In the genomic region with DNA sequence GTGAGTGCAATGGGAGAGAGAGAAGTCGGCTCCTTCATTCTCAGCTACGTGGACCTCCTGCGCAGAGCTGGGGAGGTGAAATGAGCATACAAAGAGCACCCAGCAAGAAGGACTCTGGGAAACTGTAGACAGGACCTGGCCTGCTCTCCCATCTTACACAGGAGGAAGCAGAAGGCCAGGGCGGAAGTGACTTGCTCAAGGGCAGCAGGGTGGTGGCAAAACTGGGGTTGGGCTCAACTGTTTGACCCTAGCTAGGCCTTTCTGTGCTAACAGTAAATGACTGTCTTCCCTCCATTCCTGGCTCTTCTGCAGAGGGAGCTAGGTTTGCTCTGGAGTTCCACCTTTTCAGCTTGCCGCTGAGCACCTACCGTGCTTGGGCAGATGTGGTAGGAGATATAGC, we compare ENCODE assay signal across 12 mouse cellular contexts. TPM values are rescaled to one million over a fixed set of nuclear protein-coding genes. Genes with fewer than 3 reads are reported as not detected.
A peak's percentile ranks its signal among the peaks of the same experiment; 100 is the strongest.
DNase-seq lines count a peak whose midpoint lies in the region; ATAC-seq and TF ChIP-seq lines count a peak whose summit lies in the region.
"Had no signal": no experiment of that assay in that cellular context is flagged by ENCODE, and none has a peak within 500 bp of the region (broad histone marks: within the 10 kb centered on the region; RNA-seq: fewer than 3 reads in every experiment).

No protein-coding gene starts in this region.

- no peak for DNase-seq in layer of hippocampus, adult 2 months (ENCODE audit: low spot score in 2 of 2)
- DNase-seq in layer of hippocampus, adult 9-10 months (ENCODE audit: low spot score) = no peak
- DNase-seq in adipocyte (ENCODE audit: low spot score) = no peak
- no peak for DNase-seq in thymus, postnatal 25 days
- DNase-seq: adrenal gland, adult 2 months; cerebellum, adult 11-12 months; gastrocnemius, postnatal 25 days; thymus, postnatal 4 days had no signal

- no peak for TF ChIP-seq CTCF in layer of hippocampus, adult 2 months (conservative IDR thresholded peaks at IDR 0.05)
- no peak for TF ChIP-seq CTCF in bone marrow macrophage, adult 2 months (IDR thresholded peaks at IDR 0.05; ENCODE audit: low read depth, low read length)

- peak; percentile 91 for ATAC-seq in megakaryocyte, adult 5-6 weeks (ENCODE audit: poor library complexity, severe bottlenecking)
- no peak for ATAC-seq in frontal cortex, adult (ENCODE audit: low TSS enrichment)

- TF ChIP-seq POLR2A in bone marrow macrophage, adult 2 months (IDR thresholded peaks at IDR 0.05; ENCODE audit: borderline replicate concordance, low read depth, low read length) = no peak

- H3K27ac ChIP-seq in layer of hippocampus, adult 2 months = peak overlapping the region; percentile 87
- 0 out of 2 replicates have a peak overlapping the region, but pooled peaks have one; percentile 29 for H3K27ac ChIP-seq in bone marrow macrophage, adult 2 months (ENCODE audit: insufficient read depth, low read depth, low read length)

- H3K9me3 ChIP-seq in erythroblast, embryonic 14.5 days (ENCODE audit: control insufficient read depth, low read length) = no peaks in the 10 kb centered on the region

- no peaks in the 10 kb centered on the region for H3K27me3 ChIP-seq in erythroblast, embryonic 14.5 days (ENCODE audit: control insufficient read depth)

- H3K4me3 ChIP-seq in layer of hippocampus, adult 2 months = no peak overlapping the region
- H3K4me3 ChIP-seq in bone marrow macrophage, adult 2 months (ENCODE audit: insufficient read depth, low read length) = no peak overlapping the region
- H3K4me3 ChIP-seq in erythroblast, embryonic 14.5 days (replicated peaks) = peak overlapping the region; percentile 11

- H3K4me1 ChIP-seq in bone marrow macrophage, adult 2 months (ENCODE audit: control insufficient read depth, insufficient read depth, low read length) = peaks cover 22% of the 10 kb centered on the region
- peaks cover 72% of the 10 kb centered on the region for H3K4me1 ChIP-seq in erythroblast, embryonic 14.5 days (ENCODE audit: control insufficient read depth)

- peaks cover 61% of the 10 kb centered on the region for H3K36me3 ChIP-seq in erythroblast, embryonic 14.5 days (ENCODE audit: control insufficient read depth)

RNA-seq across cellular contexts. Expression of a gene that starts 21.1 kb away (rescaled TPM):
- total RNA-seq in layer of hippocampus, adult 2 months (2021) = 10 to 100 TPM; 59.1 to 63.4 TPM
- 27.7 and 31.6 TPM in 2 replicates for polyA plus RNA-seq in bone marrow macrophage, adult 2 months (2012; ENCODE audit: insufficient read depth, insufficient read length, missing spikeins)
- 3.7 and 3.8 TPM in 2 replicates for polyA plus RNA-seq in erythroblast, embryonic 14.5 days (2012)
- 20.3 and 23.1 TPM in 2 replicates for total RNA-seq in megakaryocyte, adult 5-6 weeks (2015)
- total RNA-seq in megakaryocyte, adult 5-6 weeks (2017) = 11.0 and 11.6 TPM in 2 replicates

RNA-seq across cellular contexts. Expression of a gene that starts 37.3 kb away (rescaled TPM):
- total RNA-seq in layer of hippocampus, adult 2 months (2021) = 10 to 100 TPM; 78.8 to 82.5 TPM
- 30.5 TPM in 2 replicates for polyA plus RNA-seq in bone marrow macrophage, adult 2 months (2012; ENCODE audit: insufficient read depth, insufficient read length, missing spikeins)
- polyA plus RNA-seq in erythroblast, embryonic 14.5 days (2012) = 23.1 and 24.0 TPM in 2 replicates
- 16.5 and 18.5 TPM in 2 replicates for total RNA-seq in megakaryocyte, adult 5-6 weeks (2015)
- total RNA-seq in megakaryocyte, adult 5-6 weeks (2017) = 11.6 and 14.1 TPM in 2 replicates

Comparison
In these comparisons a context has a peak if more than half of its experiments do, and no peak if none do; other contexts are left out.
1. RNA of a gene that starts 37.3 kb away (total RNA-seq): 78.8 to 82.5 TPM in layer of hippocampus, adult 2 months; 11.6 to 18.5 TPM in megakaryocyte, adult 5-6 weeks; every median in the first group is over 4 times any median in the second.